Mouse (Mus musculus): Measurements from ENCODE around the gene 3100002H09Rik.

DNA sequence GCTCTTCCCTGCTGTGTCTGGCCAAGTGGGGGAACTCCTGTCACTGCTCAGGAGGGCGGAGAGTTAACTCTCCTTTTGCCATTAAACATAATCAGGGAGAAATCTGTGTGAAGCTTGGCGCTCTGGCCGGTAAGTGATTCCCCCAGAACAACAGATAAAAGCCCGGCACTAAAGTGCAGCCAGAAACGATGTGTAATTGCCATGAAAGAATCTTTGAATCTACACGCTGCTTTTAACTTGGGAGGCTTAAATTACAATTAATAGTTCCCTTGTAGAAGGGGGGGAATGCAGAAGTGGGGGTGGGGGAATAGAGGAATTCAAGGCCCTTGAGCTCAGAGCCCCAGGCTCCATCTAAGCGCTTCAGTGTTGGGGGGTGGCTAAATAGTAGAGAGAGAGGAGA is 40.9 kb downstream of the 3100002H09Rik start:
- TF ChIP-seq CTCF (IDR thresholded peaks at IDR 0.05; ENCODE audit: low read depth, low read length) (no peak), POLR2A (IDR thresholded peaks at IDR 0.05; ENCODE audit: borderline replicate concordance, low read depth, low read length) (no peak)

Measured in bone marrow macrophage, adult 2 months (primary cell).